Mouse (Mus musculus): ENCODE results near the gene Tcf7l2.

The Tcf7l2 gene

DNA sequence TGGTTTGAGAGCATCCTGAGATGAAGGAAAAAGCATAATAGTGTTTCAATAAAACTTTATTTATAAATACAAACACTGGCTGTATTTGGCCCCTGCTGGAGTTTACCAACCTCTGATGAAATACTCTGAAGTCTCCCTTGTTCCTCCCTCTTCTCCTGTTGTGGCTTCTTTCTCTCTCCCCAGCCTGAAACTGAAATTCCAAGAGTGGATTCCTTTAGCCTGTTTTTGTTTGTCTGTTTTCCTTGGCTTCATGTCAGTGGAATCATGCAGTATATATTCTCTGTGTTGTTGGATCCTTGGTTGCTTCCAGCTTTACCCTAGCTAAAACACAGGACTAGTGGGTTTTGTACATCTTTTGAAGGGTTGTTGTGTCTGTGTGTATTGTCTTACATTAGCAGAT is 16.5 kb downstream of the Tcf7l2 start:
- no peak for DNase-seq

DNA sequence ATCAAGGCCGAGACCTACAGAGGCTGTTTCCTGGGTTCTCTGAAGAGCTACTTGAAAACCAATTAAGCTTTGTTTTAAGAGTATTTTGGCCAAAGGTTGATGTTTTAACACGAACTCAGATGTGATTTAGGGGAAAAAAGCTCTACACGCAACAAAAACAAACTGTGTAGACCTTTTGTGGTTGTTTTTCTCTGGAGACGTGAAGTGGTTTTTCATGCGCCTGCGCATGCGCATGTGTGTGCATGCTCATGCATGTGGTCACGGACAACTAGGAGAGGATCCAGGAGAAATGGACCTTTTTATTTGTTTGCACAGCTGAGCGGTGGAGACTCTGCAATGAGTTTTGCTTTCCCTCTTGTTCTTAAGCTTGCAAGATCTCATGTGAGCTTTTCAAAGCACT is 17.4 kb downstream of the Tcf7l2 start:
- DNase-seq: no peak

DNA sequence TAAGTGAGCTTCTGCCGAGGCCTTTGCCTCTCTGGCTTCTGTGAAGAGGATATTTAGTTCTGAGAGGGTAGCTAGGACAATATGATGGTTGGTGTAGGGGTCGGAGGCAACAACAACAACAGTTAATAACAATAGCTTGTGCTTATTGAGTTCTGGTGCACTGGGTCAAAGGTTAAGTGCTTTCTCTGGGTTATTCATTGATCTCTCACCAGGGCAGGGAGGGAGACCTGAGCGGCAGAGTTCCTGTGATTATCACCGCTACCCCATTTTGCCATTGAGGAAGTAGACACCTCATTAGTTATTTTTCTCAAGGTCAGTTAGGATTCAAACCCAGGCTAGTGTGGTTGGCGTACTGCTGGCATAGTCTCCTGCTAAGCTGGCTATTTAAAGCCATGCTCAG is 19.5 kb downstream of the Tcf7l2 start:
- peak; percentile 25 to 31 for DNase-seq

DNA sequence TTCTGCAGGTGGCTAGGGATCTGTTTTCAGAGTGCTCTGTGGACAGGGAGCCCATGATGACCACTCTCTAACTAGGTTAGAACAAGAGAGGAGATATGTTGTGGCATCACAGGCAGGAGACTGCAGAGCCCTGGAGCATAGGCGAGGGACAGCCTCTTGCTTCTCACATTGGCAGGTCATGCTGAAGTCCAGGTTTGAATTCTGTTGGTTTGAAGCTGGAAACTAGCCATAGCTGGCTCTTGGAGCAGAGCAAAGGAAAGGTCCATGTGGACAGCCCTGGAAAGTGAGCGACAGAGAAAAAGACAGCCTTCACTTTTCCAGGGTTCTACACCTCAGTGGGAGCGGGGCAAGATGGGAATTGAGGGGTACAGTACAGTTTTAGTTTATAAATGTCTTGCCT is 20.6 kb downstream of the Tcf7l2 start:
- peak; percentile 23 to 33 for DNase-seq

DNA sequence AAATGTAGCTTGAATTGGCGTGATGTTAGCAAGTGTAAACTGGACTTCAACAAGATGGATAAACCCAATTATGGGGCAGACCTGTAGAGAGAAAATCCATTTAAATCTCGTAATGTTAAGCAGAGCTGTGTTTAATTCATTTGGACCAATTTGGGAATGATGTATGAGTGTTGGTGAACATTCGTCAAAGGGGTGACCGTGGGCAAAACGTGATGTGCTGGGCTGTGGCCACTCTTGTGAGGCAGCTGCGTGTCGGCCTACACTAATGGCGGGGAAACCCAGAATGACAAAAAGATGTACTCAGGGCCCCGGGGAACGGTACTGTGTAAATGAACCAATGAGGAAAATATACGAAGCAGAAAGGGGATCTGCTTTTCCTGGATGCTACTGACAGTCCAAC is 24.2 kb downstream of the Tcf7l2 start:
- DNase-seq: no peak

DNA sequence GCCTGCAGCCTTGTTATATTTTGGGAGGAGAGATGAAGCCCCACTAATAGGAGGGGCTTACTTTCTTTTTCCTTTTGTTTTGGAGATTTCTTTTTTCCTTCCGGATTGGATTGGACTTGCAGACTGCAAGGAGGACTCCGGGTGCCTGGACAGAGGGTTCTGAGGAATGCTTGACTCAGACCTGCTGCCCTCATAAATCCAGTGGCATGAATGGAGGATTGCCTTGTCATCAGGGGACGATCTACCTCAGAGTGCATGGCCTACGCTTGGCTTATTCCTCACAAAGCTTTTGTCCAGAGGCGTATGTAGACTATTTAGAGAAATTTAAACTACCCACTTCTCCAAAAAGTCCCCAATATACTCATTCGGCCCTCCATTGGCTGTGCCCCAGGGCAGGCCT is 25.5 kb downstream of the Tcf7l2 start:
- no peak for DNase-seq

DNA sequence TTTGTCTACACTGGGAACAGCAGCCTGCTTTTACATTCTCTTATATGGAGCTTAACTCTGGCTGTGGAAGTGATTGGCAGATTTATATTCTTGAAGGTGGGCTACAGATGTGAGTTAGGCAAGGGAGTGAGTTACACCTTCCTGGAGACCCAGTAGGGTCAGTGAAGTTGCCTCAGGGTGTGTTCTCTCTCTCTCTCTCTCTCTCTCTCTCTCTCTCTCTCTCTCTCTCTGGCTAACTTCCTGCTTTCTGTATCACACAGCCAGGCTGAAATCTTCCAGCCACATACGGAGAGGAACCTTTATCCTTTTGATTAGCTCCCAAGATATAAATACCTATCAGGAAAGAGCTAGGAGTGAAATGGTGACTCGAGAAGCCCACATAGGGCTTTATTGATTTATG is 26.0 kb downstream of the Tcf7l2 start:
- no peak for DNase-seq

DNA sequence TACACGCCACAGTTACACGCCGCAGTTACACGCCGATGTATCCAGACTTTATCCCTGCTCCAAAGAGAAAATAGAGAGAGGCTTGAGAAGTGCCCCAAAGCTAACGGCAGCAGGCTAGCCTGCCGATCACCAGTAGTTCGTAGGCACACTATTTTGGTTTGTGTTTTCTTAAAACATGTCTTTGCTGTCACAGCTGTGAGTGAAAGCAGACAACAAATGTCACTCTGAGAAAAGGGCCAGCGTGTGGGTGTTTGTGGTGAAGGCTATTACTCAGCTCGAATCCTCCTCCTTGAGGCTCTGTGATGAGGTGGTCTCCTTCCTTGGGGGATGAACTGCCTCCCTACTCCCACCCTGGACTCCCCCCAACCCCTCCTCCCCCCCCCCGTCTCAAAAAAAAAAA is 26.6 kb downstream of the Tcf7l2 start:
- no peak for DNase-seq

DNA sequence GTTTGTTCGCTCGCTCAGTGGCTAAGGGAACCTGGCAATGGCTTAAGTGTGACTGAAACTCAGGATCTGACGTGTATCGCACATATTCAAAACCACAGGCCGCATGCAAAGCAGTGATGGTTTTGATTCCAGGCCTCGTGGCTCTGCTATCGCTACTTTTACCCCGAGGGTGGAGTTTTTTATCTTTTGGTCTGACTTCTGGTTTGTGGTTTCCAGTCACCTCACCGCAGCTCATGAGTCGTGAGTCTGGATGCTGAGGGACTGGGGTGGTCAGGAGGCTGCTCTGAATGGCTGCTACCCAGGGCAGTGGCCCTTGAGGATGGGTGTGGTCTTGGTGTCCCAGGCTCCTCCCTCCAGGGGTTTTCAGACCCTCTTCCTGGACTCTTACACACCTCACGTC is 27.3 kb downstream of the Tcf7l2 start:
- no peak for DNase-seq

DNA sequence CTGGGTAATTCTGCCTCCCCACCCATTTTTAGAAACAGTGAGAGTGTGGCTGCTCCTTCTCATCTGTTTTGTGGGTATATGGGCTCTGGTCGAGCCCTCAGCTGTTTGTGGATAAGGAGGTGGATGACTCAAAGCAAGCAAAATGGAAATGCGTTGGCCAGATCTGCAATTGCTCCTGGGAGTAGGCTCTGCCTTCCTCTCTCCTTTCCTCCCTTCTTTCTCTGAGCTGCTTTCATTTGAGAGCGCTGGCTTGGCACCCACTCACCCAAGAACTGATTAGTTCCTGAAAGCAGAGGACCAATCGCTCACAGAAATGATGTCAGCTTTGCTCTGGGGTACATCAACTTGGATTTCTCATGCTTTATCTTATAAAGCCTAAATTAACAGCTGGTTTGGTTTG is 32.7 kb downstream of the Tcf7l2 start:
- no peak for DNase-seq

DNA sequence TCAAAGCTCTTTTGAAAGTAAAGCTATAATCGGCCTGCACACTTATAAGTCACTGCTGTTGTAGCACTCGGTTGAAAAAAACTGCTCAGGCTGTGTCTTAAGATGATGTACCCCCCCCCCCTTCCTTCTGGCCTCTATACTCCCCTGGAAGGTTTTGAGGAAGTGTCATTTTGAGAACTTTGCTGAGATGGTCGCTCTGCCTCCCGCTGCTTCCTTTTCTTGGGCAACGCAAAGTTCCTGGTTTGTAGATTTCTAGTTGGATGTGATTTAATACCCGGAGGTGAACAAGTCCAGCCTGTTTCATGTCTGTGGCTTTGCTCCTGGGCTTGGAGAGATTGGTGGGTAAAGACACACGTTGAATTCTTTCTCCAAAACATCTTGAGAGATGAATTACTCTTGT is 33.2 kb downstream of the Tcf7l2 start:
- DNase-seq: no peak

DNA sequence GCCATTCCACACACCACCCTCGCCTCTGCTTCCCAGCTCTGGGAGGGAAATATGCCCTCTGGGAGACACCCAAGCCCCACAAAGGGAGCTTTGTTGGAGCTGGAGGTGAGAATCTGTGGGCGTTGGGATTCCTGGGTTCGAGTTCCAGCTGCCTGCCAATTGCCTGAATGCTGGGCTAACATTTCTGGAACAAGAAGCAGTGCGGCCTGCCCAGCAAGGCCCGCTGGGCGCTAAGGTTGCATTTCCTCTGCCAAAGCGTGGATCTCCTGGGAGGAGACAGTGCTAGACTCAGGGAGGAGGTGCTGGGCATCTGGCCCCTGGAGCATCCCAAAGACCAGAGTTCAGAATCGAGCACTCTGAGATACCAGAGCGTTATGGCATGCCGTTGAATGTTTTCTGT is 38.3 kb downstream of the Tcf7l2 start:
- peak in 1 of 2 experiments; percentile 24 for DNase-seq

DNA sequence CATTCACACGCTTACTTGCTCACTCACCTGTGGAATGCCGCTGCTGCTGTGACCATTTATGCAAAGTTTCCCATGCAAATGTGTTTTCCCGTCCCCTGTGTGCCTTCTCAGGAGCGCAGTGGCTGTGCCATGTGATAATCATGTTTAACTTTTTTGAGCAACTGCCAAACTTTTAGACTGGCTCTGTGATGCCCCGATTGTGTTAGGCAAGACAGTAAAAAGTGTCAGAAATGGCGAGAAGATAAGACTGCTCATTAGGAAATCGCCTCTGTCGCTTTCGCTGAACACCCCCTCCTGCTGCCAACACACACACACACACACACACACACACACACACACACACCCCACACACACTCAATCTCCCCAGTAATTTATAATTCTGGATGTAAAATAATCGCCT is 39.5 kb downstream of the Tcf7l2 start:
- DNase-seq: no peak

DNA sequence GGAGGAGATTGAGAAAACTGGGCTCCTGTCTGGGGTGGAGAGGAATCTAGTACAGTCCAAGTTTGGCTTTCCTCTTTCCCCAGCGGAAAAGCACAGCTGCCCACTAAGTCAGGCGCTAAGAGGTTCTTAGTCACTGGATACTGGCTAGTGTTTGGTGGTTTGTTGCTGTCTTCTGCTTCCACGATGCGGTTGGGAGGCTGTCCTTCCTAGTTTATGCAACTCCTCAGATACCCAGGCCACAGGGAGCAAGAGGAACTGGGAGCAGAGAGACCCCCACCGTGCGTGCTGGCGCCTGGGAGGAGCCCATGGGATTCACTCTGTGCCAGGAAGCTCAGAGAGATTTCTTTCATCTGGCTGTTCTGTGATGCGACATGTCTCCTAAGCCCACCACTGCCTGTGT is 40.1 kb downstream of the Tcf7l2 start:
- no peak for DNase-seq

DNA sequence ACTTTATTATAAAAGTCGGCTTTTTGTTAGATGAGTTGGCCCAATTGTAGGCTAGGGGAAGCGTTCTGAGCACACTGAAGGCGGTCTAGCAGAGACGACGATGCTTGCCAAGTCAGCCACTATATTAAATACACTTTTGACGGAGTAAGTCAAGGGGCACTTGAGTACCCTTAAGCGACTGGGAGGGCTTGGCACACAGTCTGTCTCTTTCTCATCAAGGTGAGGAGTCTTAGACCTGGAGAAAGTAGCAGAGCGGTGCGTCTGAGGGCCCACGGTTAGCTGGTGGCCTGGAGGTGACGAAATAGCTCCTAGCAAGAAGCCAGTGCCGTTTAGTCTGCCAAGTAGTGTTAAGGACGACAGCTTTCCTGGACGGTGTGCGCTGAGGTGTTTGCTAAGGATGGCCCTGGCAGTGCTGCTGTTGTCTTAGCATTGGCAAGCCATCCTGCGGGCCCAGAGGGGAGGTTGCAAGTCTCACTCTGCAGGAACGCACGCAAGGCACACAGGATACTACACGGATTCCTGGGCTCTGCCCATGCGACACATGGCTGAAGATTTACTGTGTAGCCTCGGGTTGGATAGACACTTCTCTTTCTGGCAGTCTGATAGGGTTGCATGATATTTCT is 43.3 kb downstream of the Tcf7l2 start:
- no peak for DNase-seq

DNA sequence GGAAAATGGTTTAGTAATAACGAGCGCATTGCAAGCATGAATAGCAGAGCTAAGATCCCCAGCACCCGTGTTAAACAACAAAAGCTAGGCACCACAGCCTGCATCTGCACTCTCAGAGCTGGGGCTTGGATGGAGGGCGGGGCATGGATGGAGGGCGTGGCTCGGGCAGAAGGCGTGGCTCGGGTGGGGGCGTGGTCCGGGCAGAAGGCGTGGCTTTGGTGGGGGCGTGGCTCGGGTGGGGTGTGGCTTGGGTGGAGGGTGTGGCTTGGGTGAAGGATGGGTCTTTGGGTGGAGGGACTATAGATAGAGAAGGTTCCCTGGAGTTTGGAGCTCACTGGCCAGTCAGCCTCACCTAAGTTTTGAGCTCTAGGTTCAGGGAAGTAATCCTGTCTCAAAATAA is 45.8 kb downstream of the Tcf7l2 start:
- DNase-seq: no peak

DNA sequence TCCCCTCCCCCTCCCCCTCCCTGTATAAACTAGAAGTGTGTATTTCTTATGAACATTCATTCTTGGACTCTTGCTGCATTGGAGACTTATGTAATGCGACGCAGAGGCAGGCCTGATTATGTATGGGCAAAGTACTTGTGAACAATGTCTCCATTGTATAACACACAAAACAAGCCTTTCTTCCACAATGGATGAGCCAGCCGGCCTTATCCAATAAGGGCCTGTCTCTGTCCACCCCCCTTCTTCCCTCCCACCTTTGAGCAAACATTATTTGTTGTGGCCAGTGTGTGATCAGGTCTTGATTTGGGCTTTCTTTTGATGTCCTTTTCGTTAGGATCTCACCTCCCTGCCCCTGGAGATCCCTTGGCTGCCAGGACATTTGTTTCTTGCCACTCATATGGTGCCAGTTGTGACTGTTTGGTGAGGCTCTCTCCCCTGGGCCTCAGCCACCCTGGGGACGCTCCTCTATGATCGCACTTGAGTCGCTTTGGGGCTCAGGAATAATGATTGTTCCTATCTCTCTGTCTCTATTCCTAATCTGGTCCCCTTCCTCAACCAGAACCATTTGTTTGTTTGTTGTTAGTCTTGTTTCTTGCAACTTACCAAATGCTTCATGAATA is 46.8 kb downstream of the Tcf7l2 start:
- no peak for DNase-seq

DNA sequence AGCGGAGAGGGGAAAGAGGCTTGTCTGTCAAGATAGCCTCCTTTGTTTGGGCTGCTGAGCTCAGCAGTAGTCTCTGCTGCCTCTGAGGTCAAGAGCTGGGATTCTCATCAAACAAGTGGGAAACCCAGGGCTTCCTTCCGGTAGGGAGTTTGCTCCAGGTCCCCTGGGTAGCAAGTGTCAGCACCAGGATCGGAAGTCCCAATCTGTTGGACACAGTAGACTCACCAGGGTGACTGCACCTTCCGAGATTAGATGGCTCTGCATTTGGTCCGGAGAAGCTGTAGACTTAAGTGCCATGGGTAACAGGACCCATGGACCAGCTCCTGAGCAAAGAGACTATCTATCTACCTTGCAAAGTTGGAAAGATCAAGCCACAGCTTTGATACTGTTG is 47.3 kb downstream of the Tcf7l2 start:
- no peak for DNase-seq

DNA sequence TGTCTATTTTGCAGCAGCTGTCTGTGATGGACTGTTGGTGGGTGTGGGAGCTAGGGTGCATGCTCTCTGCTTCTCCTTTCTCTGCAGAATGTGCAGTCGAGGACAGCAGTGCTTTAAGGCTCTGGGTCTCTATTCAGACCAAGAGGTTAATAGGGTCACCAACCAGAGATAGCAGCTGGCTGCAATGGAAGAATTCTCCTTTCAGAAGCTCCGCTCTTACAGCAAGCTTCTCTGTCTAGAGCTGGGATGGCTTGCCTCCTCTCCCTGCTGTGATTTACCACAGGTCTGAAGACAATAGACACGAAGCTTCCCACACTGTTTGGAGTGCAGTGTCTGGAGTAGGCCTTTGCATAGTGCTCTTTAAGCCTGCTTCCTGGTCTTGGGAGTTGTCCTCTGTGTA is 48.2 kb downstream of the Tcf7l2 start:
- DNase-seq: no peak

DNA sequence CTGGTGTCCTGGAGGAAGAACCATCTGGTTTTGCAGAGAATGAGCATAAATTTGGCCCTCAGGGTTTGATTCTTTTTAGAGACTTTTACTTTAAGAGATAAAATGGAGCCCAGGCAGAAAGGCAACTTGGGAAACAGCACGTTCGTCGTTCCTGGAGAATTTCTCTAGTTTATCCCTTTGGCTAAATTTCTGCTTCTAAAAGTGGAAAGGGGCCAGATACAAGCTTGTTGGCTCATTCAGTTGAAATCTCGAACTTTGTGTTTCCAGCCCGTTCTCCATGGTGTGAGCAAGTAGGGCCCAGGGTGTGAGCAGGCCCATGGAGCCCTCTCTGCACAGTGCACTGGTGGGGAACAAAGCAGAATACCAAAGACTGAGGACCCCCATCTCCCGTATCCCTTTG is 49.7 kb downstream of the Tcf7l2 start:
- DNase-seq: no peak

DNA sequence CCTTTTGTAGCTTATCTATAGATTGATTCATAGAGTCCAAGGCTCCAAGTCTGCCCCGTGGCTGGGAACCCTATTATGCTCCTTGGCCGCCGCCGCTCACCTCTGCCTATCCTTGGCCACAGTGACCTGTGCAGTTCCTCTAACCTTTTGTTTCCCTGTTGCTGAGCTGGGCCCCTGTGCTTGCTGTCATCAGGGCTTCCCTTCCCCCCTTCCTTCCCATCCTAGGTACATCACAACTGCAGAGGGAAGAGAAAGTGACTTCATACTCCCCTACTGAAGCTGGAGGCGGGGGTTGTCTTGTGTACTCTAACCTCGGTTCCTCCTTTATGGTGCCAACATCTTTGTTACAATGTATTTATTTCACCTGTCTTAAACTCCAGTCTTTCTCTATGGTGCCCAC is 50.3 kb downstream of the Tcf7l2 start:
- no peak for DNase-seq

DNA sequence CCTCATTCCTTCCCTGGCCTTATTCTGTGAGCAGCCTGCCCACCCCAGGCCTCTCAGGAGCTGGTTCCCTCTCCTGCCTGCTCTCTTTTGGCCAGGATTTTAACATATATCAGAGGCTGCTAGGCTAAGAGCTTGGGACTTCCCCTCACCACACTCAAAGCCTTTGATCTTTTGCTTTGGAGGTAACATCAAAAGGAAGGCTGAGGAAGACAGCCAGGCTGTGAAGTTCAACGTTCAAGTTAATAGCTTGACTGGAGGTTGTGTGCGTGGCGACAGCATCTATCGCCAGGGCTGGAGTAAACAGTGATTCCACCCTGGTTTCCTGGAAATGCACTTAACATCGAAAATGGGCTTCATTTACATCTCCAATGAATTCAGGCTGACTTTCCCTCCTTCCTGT is 51.0 kb downstream of the Tcf7l2 start:
- DNase-seq: no peak

DNA sequence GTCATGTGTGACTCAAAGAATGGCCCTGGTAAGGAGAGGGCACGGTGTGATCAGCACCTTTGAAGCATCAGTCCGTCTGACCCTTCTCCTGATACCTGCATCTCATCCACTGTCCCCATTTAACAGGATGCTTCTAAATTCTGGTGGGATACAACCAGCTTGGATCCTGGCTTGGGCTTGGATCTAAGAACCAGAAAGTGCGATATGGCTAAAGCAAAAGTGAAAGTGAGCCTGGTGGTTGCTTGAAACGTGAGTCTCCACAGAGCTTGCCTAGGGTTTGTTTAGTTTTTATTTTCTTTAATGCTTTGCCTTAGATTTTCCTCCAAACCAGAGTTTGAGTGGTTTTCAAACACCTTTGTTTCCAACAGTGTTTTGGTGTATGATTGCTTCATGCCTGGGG is 51.4 kb downstream of the Tcf7l2 start:
- DNase-seq: no peak

DNA sequence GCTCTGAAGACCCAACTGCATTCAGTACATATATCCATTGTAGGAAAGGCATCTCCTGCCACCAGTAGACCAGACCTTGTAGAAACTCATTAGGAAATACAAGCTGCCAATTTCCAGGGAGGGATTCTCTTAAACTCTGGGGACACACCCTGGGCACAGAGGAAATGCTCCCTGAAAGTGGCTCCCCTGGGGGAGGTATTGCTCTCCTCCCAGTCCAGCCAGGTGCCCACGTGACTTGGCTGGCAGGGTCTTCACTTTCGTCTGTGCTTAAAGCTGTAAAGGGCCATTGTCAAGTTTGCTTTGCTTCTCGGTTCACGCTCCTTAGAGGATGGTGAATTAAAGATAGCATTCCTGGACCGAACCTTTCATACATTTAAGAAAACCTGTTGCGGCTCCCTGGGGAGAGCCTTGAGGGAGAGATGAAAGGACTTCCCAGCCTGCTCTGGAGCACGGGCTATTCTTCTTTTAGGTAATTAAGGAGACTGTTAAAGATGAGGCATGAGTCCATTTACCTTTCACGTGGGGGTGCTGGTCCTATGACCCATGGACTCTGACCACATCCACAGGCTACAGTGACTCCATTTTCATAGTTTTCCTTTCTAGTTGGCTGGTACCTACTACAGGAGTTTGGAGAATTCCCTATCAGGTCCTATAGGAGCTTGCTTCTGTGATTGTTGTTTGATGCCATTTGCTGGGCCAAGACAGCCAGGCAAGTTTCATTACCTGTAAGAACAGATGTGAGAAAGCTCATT is 52.8 kb downstream of the Tcf7l2 start:
- DNase-seq: peak; percentile 30 to 38

DNA sequence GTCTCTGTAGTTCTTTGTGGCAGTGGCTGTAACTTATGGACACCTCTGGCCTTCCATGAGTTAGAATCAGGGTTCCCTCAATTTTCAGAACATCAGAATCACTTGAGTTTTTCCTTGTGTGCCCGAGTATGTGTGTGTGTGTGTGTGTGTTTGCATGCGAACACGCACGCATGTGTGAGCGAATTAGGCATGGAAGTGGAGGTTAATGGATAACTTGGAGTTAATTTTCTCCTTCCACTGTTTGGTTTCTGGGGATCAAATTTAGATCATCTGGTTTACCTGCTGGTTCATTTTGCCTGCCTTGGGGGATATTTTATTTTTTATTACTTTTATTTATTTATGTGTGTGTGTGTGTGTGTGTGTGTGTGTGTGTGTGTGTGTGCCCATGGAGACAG is 53.3 kb downstream of the Tcf7l2 start:
- no peak for DNase-seq

All from kidney, adult 8-10 months (tissue).